Mouse (Mus musculus): ENCODE results near the gene Rexo1.
"Not testable (repeated sequence)": the region's sequence is repeated elsewhere in the genome, so short reads cannot be mapped to it uniquely, and the experiment has no call there.

Rexo1 gene

DNA sequence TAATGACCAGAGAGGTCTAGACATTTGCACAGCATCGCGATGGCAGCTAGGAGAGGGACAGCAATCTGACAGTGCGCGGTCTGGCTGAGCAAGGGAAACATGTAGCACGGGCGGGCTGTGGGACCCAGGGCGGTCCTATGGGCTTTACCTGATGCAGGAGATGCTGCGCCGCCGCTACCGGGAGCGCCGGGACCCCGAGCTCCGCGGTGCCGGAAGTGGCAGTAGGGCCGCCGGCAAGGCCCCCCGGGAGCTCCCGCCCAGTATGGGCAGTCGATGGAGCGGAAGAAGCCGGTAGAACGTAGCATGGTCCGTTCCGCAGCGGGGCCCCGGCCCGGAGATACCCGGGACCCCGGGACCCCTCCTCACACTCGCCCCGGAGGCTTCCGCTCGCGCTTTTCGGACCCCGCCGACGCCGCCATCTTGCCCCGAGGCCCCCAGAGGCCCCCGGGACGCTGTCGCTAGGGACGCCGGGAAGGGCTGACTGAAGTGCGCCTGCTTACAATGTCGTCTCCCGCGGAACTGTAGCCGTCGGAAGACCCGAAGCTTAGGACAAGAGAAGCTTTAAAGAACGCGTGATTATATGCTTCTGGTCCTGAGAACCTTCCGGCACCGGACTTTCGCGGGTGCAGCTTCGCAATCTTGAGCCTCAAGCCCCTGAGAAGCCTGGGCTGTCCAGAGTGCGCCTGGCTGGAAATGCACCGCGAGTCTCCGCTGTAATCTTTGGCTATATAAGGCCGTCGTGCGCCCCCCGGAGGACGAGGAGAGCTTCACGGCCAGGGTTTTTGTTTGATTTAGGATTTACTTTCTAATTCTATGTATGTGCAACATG, at the start of gene Rexo1:
Gene Rexo1 (minus strand): TSS at position 445 of the 829 bp plus-strand sequence.
- DNase-seq (ENCODE audit: extremely low spot score, low spot score) = peak; percentile 95

DNA sequence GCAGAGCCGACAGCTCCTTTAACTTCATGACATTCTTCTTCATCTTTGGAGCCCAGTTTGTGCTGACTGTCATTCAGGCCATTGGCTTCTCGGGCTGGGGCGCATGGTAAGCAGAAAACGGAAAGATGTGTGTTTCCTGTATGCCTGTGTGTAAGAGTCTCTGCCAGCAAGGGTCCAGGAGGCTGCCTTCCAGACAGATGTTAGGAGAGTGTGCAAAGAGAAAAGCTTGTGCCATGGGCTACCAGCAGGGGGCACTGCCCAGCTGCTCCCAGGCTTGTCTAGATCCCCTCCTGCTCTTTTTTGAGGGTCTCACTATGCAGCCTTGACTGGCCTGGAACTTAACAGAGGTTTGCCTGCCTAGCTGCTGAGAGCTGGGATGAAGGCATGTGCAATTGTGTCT, 49.7 kb upstream of the Rexo1 start:
- DNase-seq (ENCODE audit: extremely low spot score, low spot score) = peak; percentile 41

DNA sequence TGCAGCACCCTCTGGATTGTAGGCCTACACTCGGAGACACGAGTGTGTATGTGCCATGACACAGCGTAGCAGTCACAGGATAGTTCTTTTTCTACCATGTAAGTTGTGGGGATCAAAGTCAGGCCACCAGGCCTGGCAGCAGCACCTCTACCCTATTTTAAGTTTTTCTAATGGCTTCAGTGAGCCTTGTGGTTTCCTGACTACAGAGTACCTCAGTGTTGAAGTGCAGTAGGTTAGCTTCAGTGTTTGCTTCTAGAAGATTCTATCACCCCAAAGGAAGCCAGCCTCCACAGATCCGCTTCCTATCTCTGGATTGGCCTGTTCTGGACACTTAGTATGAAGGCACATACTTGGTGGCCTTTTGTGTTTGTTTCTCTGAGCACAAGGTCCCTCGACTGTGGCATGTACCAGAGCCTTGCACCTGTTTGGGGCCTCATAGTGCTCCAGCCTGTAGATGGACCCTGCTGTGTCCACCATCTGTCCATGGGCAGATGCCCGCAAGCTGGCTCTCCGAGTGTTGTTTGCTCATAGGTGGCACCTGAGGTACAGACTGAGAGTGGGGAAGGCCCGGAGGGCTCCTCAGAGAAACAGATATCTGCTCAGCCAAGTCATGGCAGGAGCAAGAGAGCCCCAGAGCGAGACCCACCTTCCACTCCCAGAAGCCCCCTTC, 48.9 kb upstream of the Rexo1 start:
- DNase-seq (ENCODE audit: extremely low spot score, low spot score) = no peak

DNA sequence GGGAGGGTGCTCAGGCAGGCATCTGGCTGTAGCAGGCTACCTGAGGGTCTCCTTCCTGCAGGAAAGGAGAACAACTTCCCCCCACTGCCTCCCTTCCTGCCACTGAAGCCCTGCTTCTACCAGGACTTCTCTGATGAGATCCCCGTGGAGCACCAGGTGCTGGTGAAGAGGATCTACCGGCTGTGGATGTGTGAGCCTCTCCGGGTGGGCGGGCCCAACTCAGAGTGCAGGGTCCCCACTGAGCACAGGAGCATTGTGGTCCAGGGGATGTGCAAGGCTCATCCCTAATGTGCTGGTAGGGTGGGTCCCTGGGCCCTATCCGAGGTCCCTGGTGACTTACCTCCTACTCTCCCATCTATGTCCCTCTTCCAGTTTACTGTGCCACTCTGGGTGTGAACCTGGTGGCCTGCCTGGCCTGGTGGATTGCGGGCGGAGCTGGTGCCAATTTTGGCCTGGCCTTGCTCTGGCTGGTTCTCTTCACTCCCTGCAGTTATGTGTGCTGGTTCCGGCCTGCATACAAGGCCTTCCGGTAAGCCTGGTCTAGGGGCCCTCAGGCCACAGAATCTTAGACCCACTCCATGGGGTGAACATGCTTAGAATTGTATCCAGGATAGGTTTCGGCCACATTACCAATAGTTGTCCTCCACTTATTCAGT, 48.0 kb upstream of the Rexo1 start:
- DNase-seq (ENCODE audit: extremely low spot score, low spot score) = no peak

DNA sequence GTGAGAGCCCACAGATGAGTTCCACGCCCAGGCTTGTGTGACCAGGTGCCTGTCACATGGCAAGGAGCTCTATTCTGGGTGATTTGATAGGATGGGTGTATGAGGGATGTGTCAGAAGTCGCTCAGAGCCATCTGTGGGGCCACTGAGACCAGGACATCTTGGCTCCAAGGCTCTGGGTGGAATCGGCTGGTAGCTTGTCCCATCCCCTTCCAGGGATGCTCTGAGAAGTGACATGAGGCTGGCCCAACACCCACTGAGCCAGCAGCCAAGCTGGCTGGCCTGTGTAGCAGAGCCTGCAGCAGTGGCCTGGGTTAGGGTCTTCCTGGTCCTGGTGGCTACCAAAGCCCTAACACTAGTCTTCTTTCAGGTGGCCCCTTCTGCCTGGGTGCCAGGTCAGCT, 47.1 kb upstream of the Rexo1 start:
- DNase-seq (ENCODE audit: extremely low spot score, low spot score) = no peak

DNA sequence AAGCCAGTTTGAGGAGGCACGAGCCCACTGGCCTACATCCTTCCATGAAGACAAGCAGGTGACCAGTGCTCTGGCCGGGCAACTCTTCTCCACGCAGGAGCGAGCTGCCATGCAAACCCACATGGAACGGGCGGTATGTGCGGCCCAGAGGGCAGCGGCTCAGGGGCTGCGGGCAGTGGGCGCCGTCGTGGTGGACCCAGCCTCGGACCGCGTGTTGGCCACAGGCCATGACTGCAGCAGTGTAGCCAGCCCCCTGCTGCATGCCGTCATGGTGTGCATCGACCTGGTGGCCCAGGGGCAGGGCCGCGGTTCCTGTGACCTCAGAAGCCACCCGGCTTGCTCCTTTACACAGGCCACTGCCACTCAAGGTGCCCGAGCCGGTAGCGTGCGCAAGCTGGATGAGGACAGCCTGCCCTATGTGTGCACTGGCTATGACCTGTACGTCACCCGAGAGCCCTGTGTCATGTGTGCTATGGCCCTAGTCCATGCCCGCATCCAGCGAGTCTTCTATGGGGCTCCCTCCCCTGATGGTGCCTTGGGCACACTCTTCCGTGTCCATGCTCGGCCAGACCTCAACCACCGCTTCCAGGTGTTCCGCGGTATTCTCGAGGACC, 45.5 kb upstream of the Rexo1 start:
- DNase-seq (ENCODE audit: extremely low spot score, low spot score) = no peak

DNA sequence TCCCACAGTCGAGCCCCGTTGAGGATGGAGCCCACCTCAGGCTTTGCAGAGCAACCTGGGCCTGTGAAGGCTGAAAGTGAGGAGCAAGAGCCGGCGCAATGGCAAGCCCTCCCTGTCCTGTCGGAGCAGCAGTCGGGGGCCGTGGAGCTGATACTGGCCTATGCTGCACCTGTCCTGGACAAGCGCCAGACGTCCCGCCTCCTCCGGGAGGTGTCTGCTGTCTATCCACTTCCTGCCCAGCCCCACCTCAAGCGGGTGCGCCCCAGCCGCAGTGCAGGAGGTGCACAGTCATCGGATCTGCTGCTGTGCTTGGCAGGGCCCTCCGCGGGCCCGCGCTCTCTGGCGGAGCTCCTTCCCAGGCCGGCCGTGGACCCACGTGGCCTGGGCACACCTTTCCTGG, 44.9 kb upstream of the Rexo1 start:
- DNase-seq (ENCODE audit: extremely low spot score, low spot score) = no peak

DNA sequence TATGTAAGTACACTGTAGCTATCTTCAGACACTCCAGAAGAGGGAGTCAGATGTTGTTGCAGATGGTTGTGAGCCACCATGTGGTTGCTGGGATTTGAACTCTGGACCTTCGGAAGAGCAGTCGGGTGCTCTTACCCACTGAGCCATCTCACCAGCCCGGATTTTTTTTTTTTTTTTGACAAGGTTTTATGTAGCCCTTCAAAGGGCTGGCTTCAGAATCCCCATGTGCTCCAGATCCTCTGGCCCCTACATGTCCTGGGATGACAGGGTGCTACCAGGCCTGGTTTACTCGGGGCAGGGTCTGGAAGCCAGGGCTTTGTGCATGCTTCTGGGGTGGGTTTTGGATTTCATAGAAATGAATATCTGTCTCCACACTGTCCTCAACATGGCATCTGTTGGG, 44.4 kb upstream of the Rexo1 start, which contains the start of gene Gm49322:
Gene Gm49322 (plus strand): TSS at position 301 of the 400 bp plus-strand sequence.
- not testable (repeated sequence) for DNase-seq (ENCODE audit: extremely low spot score, low spot score)

DNA sequence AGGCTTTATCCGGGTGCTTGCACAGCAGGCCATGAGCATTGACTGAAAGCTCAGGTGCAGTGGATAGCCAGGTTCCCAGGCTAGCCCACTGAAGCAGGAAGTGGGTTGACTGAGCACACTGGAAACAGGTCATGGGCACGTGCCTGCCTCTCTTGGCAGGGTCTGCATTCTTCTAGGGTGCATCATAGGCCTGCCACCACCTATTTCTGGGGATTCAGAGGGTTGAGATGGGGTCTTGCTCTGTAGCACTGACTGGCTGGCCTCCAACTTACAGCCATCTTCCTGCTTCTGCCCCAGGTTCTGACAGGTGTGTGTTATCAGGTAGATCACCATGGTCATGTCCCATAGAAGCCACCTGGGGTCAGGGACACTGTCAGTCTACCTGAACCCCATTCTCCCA, 43.6 kb upstream of the Rexo1 start:
- no peak for DNase-seq (ENCODE audit: extremely low spot score, low spot score)

DNA sequence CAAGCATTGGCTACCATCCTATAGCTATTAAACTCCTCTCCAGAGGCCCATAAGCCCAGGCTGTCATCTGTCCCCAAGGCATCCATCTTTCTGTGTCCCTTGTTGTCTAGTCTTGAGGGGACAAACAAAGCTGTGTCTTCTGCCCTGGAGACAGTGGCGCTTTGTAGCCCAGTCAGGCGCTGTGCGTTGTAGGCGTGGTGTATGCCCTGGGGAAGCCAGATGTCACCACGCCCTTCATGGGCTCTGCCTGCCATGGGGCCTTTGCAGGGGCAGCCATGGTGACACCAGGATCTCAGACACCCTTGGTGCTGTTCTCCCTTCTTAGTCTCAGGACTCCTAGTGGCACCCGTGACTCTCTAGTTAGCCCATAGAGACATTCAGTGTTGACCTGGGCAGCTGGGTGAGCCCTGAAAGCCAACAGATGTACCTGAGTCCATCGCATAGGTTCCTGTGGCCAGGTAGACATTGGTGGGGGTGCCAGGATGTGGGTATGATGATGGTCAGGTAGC, 42.7 kb upstream of the Rexo1 start:
- DNase-seq (ENCODE audit: extremely low spot score, low spot score) = no peak

DNA sequence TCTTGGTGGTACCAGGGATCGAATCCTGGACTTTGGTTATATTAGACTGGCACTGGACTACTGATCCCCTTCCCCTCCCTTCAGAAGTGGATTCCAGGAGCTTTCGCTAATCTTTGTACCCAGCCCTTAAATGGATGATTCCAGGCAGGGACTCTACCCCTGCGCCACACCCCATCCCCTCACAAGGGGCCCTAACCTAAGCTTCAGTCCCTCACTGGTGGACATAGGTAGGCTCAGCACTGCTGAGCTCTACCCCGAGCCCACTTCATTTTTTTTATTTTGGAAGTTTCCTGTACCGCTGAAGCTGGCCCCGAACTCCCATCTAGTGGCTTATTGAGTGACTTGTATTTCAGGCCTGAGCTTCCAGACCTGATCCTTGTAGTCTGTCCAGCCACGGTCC, 42.0 kb upstream of the Rexo1 start:
- no peak for DNase-seq (ENCODE audit: extremely low spot score, low spot score)

DNA sequence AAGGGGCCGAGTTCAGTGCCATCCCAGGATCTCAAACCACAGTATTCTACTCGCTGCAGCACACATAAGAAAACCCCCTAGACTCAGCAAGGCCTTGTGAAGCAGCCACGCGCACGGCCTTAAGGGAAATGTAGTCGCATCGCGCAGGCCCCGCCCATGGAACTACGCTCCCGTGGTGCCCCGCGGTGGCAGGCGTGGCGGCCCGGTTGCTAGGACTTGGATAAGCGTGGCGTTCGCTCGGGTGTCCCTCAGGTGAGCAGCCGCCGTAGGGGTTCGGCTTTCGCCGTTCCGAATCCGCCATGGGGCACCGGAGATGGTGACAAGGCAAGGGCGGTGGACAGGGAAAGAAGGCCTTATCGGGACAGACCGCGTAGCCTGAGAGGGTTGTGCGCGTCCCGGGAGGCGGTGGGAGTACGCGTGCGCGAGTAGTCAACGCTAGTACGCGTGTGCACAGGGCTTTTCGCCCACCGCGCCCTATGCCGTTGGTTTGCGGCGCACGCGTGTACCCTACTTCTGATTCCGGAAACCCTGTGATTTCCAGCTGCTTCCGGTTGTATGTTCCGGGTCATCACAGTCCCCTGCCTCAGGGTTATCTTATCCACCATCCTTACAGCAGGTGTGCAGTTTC, 41.5 kb upstream of the Rexo1 start, which contains the start of the genes Scamp4 and Adat3:
Gene Scamp4 (plus strand): TSS at position 175 of the 628 bp plus-strand sequence.
Gene Adat3 (plus strand): TSS at position 183 of the 628 bp plus-strand sequence.
- peak; percentile 96 for DNase-seq (ENCODE audit: extremely low spot score, low spot score)

DNA sequence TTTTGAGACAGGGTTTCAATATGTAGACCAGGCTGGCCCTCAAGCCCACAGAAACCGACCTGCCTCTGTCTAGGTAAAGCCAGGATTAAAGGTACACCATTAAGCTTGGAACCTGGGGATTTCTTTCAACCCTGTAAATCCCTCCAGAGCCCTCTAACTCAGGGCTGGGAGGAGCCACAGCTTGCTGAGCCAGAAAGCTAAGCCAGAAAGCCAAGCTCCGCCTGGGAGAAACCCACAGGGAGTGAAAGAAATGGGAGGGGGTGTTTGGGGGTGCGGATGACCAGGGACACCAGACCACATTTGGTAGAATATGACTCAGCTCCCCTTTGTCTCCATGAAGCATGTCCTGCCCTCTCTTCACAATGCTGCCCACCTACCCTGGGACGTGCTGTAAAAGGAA, 35.0 kb upstream of the Rexo1 start:
- DNase-seq (ENCODE audit: extremely low spot score, low spot score) = no peak

DNA sequence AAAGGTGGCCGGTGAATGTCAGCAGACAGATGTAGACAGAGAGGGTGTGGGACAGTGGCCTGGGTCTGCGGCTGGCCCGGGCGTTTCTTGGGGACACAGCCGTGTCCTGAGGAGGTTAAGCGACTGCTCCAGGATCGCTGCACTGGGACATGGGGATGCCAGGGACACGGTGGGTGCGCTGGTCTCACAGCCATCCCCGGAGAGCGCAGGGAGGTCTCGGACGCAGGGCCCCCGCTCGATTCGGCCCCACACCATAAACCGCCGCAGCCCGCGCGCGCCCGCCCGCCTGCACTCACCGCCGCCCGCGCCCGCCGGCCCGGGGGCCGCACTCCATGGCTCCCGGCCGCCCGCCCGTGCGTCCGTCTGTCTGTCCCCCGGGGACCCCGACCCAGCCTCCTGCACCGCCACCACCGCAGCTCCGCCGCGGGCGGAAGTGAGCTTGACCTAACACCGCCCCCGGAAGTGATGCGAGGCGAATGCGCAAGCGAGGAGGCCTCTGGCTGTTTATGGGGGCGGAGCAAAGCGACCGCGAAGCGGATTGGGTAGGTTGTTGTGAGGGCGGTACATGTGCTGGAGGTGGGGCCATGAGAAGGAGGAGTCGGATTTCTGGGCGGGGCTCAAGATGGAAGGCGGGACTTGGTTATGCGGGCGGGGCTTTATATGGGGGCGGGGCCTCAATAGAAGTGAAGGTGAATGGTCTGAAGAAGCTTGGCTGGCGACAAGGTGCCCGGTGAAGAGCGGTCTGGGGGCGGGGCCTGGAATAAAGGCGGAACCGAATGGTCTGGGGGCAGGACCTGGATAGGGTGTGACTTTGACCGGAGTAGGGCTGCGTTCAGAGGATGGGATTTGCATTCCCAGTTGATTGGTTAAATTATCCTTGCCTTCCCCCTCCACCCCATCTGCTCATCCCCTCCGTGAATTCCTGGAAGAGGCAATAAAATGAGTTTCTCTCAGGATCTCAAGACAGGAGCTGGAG, 28.8 kb upstream of the Rexo1 start, which contains the start of gene Abhd17a:
Gene Abhd17a (minus strand): TSS at position 463 of the 976 bp plus-strand sequence.
- peak; percentile 98 for DNase-seq (ENCODE audit: extremely low spot score, low spot score)

DNA sequence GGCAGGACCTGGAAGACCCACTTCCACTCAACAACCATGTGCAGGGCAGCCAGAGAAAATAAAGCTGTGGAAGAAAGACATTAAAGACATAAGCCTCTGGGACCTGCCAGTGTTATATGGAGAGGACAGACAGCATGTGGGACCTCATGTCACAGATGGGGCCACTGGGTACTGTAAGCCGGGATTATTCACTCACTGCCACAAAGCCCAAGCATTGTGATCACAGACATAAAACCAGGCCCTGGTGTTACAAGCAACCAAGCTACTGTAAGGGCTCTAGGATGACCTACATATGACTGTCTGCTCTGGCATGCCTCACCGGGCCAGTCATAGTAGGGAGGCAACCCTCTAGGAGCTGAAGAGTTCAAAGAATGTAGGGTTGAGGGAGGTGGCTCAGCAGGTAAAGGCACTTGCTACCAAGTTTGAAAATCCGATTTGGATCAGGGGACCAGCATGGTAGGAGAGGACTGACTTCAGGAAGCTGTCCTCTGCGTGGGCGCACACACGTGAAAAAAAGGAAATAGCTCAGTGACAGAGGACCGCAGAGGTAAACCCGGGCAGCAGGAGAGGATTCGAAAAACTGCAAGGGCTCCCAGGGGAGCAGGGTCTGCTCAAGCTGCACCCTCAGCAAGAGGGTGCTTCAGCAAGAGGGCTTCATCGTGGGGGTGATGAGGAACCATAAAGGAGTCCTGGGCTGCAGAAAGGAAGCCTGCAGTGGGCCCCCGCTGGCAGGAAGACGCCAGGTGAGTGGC, 27.9 kb upstream of the Rexo1 start:
- no peak for DNase-seq (ENCODE audit: extremely low spot score, low spot score)

DNA sequence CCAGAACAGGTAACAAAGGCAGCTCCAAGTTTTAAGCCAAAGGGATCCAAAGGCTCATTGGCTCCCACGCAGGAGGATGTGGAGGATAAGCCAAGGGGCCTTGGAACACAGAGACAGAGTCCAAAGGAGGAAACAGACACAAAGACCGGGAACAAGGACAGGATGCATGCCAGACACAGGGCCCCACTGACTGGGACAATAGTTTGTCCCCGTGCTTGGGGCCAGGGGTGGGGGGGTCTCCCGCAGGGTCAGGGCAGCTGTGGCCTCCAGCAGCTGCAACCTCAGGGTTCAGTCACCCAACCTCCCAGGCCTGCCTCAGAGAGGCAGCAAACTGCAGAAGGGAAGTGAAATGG, 25.9 kb upstream of the Rexo1 start:
- no peak for DNase-seq (ENCODE audit: extremely low spot score, low spot score)

DNA sequence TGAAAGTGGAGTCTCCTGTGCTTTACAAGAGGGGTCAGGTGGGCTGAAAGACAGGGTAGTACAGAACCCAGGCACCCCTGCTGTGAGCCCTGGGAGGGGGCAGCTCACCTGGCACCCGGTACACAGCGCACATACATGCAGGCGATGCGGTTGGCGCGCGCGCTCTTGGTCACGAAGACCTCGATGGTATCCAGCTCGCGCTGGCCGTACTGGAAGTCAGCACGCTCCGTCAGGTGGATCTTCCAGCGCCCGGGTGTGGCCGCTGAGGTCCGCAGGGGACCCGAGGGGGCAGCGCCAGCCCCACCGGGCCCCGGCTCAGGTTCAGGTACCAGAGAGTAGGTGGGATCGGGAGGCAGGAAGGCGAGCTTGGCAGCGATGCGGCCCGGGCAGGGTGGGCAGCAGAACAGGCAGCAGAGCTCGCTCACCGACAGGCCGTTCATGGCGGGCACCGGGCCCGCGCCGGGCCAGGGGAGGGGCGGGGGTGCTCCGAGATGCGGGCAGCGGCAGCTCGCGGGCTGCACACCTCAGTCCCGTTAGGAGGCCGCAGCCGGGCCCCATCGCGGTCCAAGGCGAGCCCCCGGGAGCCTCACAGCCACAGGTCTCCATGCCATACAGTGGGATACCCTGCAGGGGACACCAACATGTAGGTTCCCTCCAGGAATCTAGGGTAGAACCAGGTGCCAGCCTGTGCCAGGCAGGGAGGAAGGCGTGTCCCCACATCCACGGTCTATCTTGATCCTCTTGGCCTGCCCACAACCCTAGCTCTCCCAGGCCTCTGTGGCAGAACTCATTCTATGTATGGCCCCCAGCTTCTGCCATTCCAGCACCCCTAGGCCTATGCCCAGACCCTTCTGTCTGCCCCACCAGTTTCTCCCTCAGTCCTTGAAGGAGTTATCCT, 25.3 kb upstream of the Rexo1 start:
- no peak for DNase-seq (ENCODE audit: extremely low spot score, low spot score)

DNA sequence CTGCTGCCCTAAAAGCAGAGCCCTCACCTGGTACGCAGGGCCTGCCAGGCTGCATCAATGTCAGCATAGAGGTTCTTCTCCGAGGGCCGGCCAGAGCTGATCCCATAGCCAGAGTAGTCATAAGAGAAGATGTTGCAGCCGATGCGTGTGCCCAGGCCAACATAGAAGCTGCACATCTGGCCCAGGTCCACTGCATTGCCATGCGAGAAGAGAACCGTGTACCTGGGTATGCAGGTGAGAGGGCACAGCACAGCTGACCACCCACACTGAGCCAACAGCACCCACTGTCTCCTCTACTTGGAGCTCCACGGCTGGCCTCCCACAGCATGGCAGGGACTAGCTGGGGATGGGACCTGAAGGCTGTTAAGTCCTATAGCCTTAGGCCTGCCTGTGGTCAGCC, 24.2 kb upstream of the Rexo1 start:
- DNase-seq (ENCODE audit: extremely low spot score, low spot score) = no peak
